Mouse (Mus musculus): ENCODE measurements around the gene Akap6.

- TF ChIP-seq ZC3H11A (IDR thresholded peaks at IDR 0.05; ENCODE audit: borderline replicate concordance, low read depth, low read length) (no peak), HCFC1 (IDR thresholded peaks at IDR 0.05; ENCODE audit: borderline replicate concordance, insufficient read depth, low read length) (no peak), ZNF384 (IDR thresholded peaks at IDR 0.05; ENCODE audit: low read depth, low read length) (no peak)
Measured at GRCm38 (mm10) chr12:52726434-52727231, 27.4 kb downstream of the Akap6 start.
